Mouse (Mus musculus): Measurements from ENCODE around the gene Traf7.

GRCm38 (mm10) chr17:24527723-24528559 lies at the start of gene Traf7:
- TF ChIP-seq CTCF (IDR thresholded peaks at IDR 0.05; ENCODE audit: control insufficient read depth, insufficient read depth, insufficient read length) (no peak), MYOD1 (IDR thresholded peaks at IDR 0.05; ENCODE audit: control insufficient read depth, insufficient read length, low read depth) (no peak), MYOG (IDR thresholded peaks at IDR 0.05; ENCODE audit: control insufficient read depth, extremely low read depth, insufficient read length) (no peak)

All from C2C12 (cell line).